Mouse (Mus musculus) spleen, postnatal 0 days (tissue): ENCODE data around the gene Egfr. TPM values are rescaled to one million over a fixed set of nuclear protein-coding genes. Genes with fewer than 3 reads are reported as not detected.

Experiments used
- polyA plus RNA-seq: library from polyadenylated mRNA; unstranded; fragments of >200 nt; fragmentation: Nextera tagmentation; extraction: Ambion mirVana; gene quantifications from 2 replicates; pipeline ENCODE4 v1.2.1, GENCODE M21; 2015

The Egfr gene
- 1.8 and 3.3 TPM in 2 replicates for polyA plus RNA-seq

GRCm38 (mm10) chr11:16752007-16752348 is at the start of gene Egfr:
TSS of gene Egfr (plus strand) at chr11:16752203.

GRCm38 (mm10) chr11:16950976-16951760 is 199.2 kb downstream of the Egfr start, which contains the start of gene Fbxo48:
TSS of gene Fbxo48 (plus strand) at chr11:16951375.

Other genes with a start within 250 kb of the Egfr start
- gene Sec61g, start 243.7 kb upstream of the Egfr start, polyA plus RNA-seq, result 42.9 and 51.6 TPM in 2 replicates
- 2.1 and 2.3 TPM in 2 replicates for gene Fbxo48, start 199.2 kb downstream of the Egfr start, polyA plus RNA-seq